Mouse (Mus musculus) forebrain, embryonic 16.5 days (tissue): ENCODE data around the gene Trir. TPM values are rescaled to one million over a fixed set of nuclear protein-coding genes. Genes with fewer than 3 reads are reported as not detected.
A peak's percentile ranks its signal among the peaks of the same experiment; 100 is the strongest.

ENCODE experiments used
- ATAC-seq: fragments of 200-750 bp; cut with Nextera tagmentation; 2 replicates; pipeline ENCODE4 v1.8.0; 2017; ENCODE audit warnings: mild to moderate bottlenecking, moderate library complexity
- H3K27ac ChIP-seq: fragments of 300-500 bp; sonication (generic); 2 replicates; pipeline ENCODE4 v1.5.1; 2014; ENCODE audit warnings: low read length, control low read depth
- H3K27me3 ChIP-seq: fragments of 300-500 bp; sonication (generic); replicated peaks from 2 replicates; pipeline ENCODE4 v1.6.1; 2014; ENCODE audit warnings: low read length; ENCODE audit not compliant: control insufficient read depth, insufficient read depth
- H3K36me3 ChIP-seq: fragments of 300-500 bp; sonication (generic); 2 replicates; pipeline ENCODE4 v1.6.1; 2014; ENCODE audit not compliant: control insufficient read depth, insufficient read depth
- H3K4me1 ChIP-seq: fragments of 300-500 bp; sonication (generic); replicated peaks from 2 replicates; pipeline ENCODE4 v1.6.1; 2014; ENCODE audit warnings: low read length; ENCODE audit not compliant: control insufficient read depth, insufficient read depth
- H3K4me2 ChIP-seq: fragments of 300-500 bp; sonication (generic); 2 replicates; pipeline ENCODE4 v1.6.1; 2014; ENCODE audit warnings: mild to moderate bottlenecking, low read length, control low read depth
- H3K4me3 ChIP-seq: fragments of 300-500 bp; sonication (generic); replicated peaks from 2 replicates; pipeline ENCODE4 v1.5.1; 2014; ENCODE audit warnings: mild to moderate bottlenecking, low read length, control low read depth
- H3K9ac ChIP-seq: fragments of 300-500 bp; sonication (generic); replicated peaks from 2 replicates; pipeline ENCODE4 v1.6.1; 2014; ENCODE audit warnings: low read depth, low read length, control low read depth
- H3K9me3 ChIP-seq: fragments of 300-500 bp; sonication (generic); 2 replicates; pipeline ENCODE4 v1.6.1; 2016; ENCODE audit warnings: low read length; ENCODE audit not compliant: control insufficient read depth
- WGBS: fragments of 180-500 bp; shearing (Covaris S2); extraction: QIAGEN DNeasy Blood & Tissue Kit; methylation state at CpG from one replicate; pipeline ENCODE4 v1.1.7; 2014; 5-methylcytosine and 5-hydroxymethylcytosine counted together
- polyA plus RNA-seq: library from polyadenylated mRNA; unstranded; fragments of >200 nt; fragmentation: Nextera tagmentation; extraction: Ambion mirVana; gene quantifications from 2 replicates; pipeline ENCODE4 v1.2.1, GENCODE M21; 2015

The Trir gene
- polyA plus RNA-seq, 1 experiment from 2014 or later: 108 TPM

GRCm38 (mm10) chr8:85037681-85038531, 11.3 kb downstream of the Trir start:
- no peak for ATAC-seq
- Histone ChIP-seq H3K4me1 (peaks cover 26% of the 10 kb centered on the region), H3K36me3 (peaks cover 7% of the 10 kb centered on the region), H3K27ac (peak overlapping the region; percentile 99), H3K9ac (peak overlapping the region; percentile 91), H3K4me2 (peak overlapping the region; percentile 97), H3K9me3 (no peaks in the 10 kb centered on the region), H3K27me3 (no peaks in the 10 kb centered on the region), H3K4me3 (peak overlapping the region; percentile 80)
- under 1% methylated on average over 54 of the region's 57 CpGs for WGBS

GRCm38 (mm10) chr8:85043619-85044018, 17.0 kb downstream of the Trir start:
- ATAC-seq: no peak
- Histone ChIP-seq H3K4me1 (peaks cover 5% of the 10 kb centered on the region), H3K36me3 (peaks cover 28% of the 10 kb centered on the region), H3K9me3 (no peaks in the 10 kb centered on the region), H3K27me3 (no peaks in the 10 kb centered on the region), H3K4me3 (no peak overlapping the region), H3K9ac (no peak overlapping the region), H3K4me2 (no peak overlapping the region), H3K27ac (no peak overlapping the region)
- WGBS: 93% methylated on average over 6 of the region's 6 CpGs

- no peak overlapping the region for H3K4me2 ChIP-seq
- H3K9me3 ChIP-seq: no peaks in the 10 kb centered on the region
- H3K9ac ChIP-seq: no peak overlapping the region
- no peak overlapping the region for H3K4me3 ChIP-seq
- 83% methylated on average over 7 of the region's 7 CpGs for WGBS
- H3K27me3 ChIP-seq: no peaks in the 10 kb centered on the region
- peaks cover 26% of the 10 kb centered on the region for H3K36me3 ChIP-seq
- no peak overlapping the region for H3K27ac ChIP-seq
- no peak for ATAC-seq
- H3K4me1 ChIP-seq: peaks cover 21% of the 10 kb centered on the region
Observed at GRCm38 (mm10) chr8:85057367-85057766, 30.7 kb downstream of the Trir start.

DNA sequence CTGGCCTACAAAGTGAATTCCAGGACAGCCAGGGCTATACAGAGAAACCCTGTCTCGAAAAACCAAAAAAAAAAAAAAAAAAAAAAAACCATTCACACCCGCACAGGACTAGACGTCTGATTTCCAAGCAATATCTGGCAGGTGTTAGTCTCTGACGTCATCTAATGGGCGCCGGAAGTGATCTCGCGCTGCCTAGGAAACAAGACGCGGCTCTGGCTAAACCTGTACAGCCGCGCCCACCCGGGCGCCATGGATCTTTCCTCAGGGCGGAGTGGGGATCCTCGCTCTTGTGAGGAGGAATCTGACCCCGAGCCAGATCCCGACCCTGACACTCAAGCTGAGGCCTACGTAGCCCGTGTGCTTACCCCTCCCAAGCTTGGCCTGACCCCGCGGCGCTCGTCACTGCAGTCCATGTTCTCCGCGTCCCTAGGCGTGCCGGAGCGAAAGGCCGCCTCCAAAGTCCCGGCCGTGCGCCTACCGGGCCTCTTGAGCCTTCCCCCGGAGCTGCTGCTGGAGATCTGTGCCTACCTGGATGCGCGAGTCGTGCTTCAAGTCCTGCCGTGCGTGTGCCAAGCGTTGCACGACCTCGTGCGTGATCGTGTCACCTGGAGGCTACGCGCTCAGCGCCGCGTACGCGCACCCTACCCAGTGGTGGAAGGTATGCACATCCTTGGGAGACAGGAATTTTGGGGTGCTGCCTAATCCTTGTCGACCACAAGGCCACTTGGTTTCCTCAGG, 33.4 kb downstream of the Trir start, which contains the start of gene Fbxw9:
TSS of gene Fbxw9 (plus strand) at position 177 of the 738 bp plus-strand sequence.
- 0% methylated on average over 52 of the region's 53 CpGs for WGBS
- Histone ChIP-seq H3K4me1 (peaks cover 22% of the 10 kb centered on the region), H3K4me3 (peak within 1 kb of the TSS; percentile 84), H3K27ac (peak within 1 kb of the TSS; percentile 53; the same call in 1 of the 2 replicates), H3K27me3 (no peaks in the 10 kb centered on the region), H3K4me2 (peak within 1 kb of the TSS; percentile 96), H3K9me3 (no peaks in the 10 kb centered on the region), H3K36me3 (peaks cover 3% of the 10 kb centered on the region; the same call in 1 of the 2 replicates), H3K9ac (peak within 1 kb of the TSS; percentile 76)
- ATAC-seq: peak; percentile 94

DNA sequence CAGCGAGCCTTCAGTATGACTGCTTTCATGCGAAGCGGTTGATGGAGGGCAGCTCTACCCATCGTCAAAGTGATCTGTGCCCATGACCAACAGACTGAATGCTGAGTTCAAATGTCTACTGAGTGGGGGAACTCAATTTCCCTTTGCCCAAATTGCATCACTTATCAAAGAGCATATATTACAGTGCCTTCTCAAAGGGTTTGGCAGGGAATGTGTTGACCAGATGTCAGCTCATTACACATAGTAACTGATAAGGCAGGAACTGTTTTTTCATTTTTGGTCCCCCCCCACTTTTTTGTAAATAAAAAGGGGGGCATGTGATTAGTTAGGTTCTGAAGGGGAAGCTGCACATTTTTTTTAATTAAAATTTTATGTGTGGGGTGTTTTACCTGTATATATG, 36.0 kb downstream of the Trir start:
- WGBS: 94% methylated on average over 4 of the region's 4 CpGs
- Histone ChIP-seq H3K9me3 (no peaks in the 10 kb centered on the region), H3K4me2 (no peak overlapping the region), H3K27ac (no peak overlapping the region), H3K4me3 (no peak overlapping the region), H3K36me3 (0 out of 2 replicates have a peak, but pooled peaks cover 2% of the 10 kb centered on the region), H3K9ac (no peak overlapping the region), H3K4me1 (peaks cover 22% of the 10 kb centered on the region), H3K27me3 (no peaks in the 10 kb centered on the region)
- ATAC-seq: no peak

- no peak for ATAC-seq
Observed at GRCm38 (mm10) chr8:85065213-85065612, 38.6 kb downstream of the Trir start.

GRCm38 (mm10) chr8:85067155-85067554, 40.5 kb downstream of the Trir start:
- 98% methylated on average over 2 of the region's 2 CpGs for WGBS
- ATAC-seq: no peak
- Histone ChIP-seq H3K27ac (no peak overlapping the region), H3K9me3 (no peaks in the 10 kb centered on the region), H3K4me1 (peaks cover 11% of the 10 kb centered on the region), H3K27me3 (no peaks in the 10 kb centered on the region), H3K4me2 (no peak overlapping the region), H3K36me3 (0 out of 2 replicates have a peak, but pooled peaks cover 2% of the 10 kb centered on the region), H3K9ac (no peak overlapping the region), H3K4me3 (no peak overlapping the region)

More at GRCm38 (mm10) chr8:85065213-85065612, 38.6 kb downstream of the Trir start:
- no peak overlapping the region for H3K4me2 ChIP-seq
- 34% methylated on average over 2 of the region's 2 CpGs for WGBS
- no peaks in the 10 kb centered on the region for H3K9me3 ChIP-seq
- H3K27ac ChIP-seq: no peak overlapping the region
- H3K36me3 ChIP-seq: 0 out of 2 replicates have a peak, but pooled peaks cover 2% of the 10 kb centered on the region
- H3K9ac ChIP-seq: no peak overlapping the region
- peaks cover 22% of the 10 kb centered on the region for H3K4me1 ChIP-seq
- H3K27me3 ChIP-seq: no peaks in the 10 kb centered on the region
- no peak overlapping the region for H3K4me3 ChIP-seq

DNA sequence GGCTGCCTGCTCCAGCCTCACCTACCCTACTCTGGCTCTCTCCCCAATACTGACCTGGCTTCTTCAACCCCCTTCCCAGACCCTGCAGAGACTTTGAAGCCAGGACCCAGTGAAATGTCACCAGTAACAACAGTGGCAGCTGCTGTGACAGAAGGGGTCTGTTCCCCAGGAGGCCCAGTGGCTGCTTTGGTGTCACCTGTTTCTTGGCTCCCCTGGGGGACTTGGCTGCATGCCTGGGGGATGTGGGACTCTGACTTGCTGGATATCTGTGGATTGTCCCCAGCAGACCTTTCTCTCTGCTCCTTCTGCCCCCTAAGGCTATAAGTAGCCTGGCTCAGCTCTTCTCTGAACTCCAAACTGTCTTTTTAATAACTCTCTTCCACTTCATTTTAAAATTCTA, 41.4 kb downstream of the Trir start, which contains the start of gene Gm5741:
TSS of gene Gm5741 (minus strand) at position 1 of the 400 bp plus-strand sequence.
- no peak for ATAC-seq
- Histone ChIP-seq H3K9ac (no peak within 1 kb of the TSS), H3K4me1 (peaks cover 14% of the 10 kb centered on the region), H3K36me3 (0 out of 2 replicates have a peak, but pooled peaks cover 2% of the 10 kb centered on the region), H3K4me2 (no peak within 1 kb of the TSS), H3K27ac (no peak within 1 kb of the TSS), H3K9me3 (no peaks in the 10 kb centered on the region), H3K27me3 (no peaks in the 10 kb centered on the region), H3K4me3 (no peak within 1 kb of the TSS)

- H3K4me1 ChIP-seq: peaks cover 16% of the 10 kb centered on the region
- H3K9ac ChIP-seq: peak overlapping the region; percentile 88
- ATAC-seq: no peak
- WGBS: 88% methylated on average over 5 of the region's 5 CpGs
- H3K36me3 ChIP-seq: peaks cover 15% of the 10 kb centered on the region
- H3K4me2 ChIP-seq: peak overlapping the region; percentile 63
- peak overlapping the region; percentile 92 for H3K4me3 ChIP-seq
- H3K9me3 ChIP-seq: no peaks in the 10 kb centered on the region
- no peaks in the 10 kb centered on the region for H3K27me3 ChIP-seq
- peak overlapping the region; percentile 95 for H3K27ac ChIP-seq
Observed at GRCm38 (mm10) chr8:85071041-85071440, 44.4 kb downstream of the Trir start.
